Mouse (Mus musculus) hindbrain, embryonic 13.5 days (tissue): Measurements from ENCODE around the gene Sec16a. TPM values are rescaled to one million over a fixed set of nuclear protein-coding genes. Genes with fewer than 3 reads are reported as not detected.
A peak's percentile ranks its signal among the peaks of the same experiment; 100 is the strongest.

Experiments
- ATAC-seq: fragments of 200-750 bp; cut with Nextera tagmentation; 2 replicates; pipeline ENCODE4 v1.8.0; 2017; ENCODE audit warnings: moderate TSS enrichment; ENCODE audit not compliant: low FRiP score
- H3K27ac ChIP-seq: fragments of 300-500 bp; sonication (generic); 2 replicates; pipeline ENCODE4 v1.5.1; 2015; ENCODE audit warnings: inconsistent platforms, mild to moderate bottlenecking, moderate library complexity
- H3K27me3 ChIP-seq: fragments of 300-500 bp; sonication (generic); 2 replicates; pipeline ENCODE4 v1.6.1; 2015; ENCODE audit warnings: mild to moderate bottlenecking, inconsistent platforms
- H3K36me3 ChIP-seq: fragments of 300-500 bp; sonication (generic); 2 replicates; pipeline ENCODE4 v1.6.1; 2015; ENCODE audit warnings: mild to moderate bottlenecking, inconsistent platforms
- H3K4me1 ChIP-seq: fragments of 300-500 bp; sonication (generic); replicated peaks from 2 replicates; pipeline ENCODE4 v1.6.1; 2015; ENCODE audit warnings: inconsistent platforms
- H3K4me2 ChIP-seq: fragments of 300-500 bp; sonication (generic); 2 replicates; pipeline ENCODE4 v1.6.1; 2015; ENCODE audit warnings: inconsistent platforms, mild to moderate bottlenecking, moderate library complexity
- H3K4me3 ChIP-seq: fragments of 300-500 bp; sonication (generic); 2 replicates; pipeline ENCODE4 v1.5.1; 2015; ENCODE audit warnings: mild to moderate bottlenecking, inconsistent platforms
- H3K9ac ChIP-seq: fragments of 300-500 bp; sonication (generic); 2 replicates; pipeline ENCODE4 v1.6.1; 2015; ENCODE audit warnings: mild to moderate bottlenecking, inconsistent platforms
- H3K9me3 ChIP-seq: fragments of 300-500 bp; sonication (generic); 2 replicates; pipeline ENCODE4 v1.6.1; 2016; ENCODE audit warnings: inconsistent platforms
- WGBS: fragments of 180-500 bp; shearing (Covaris S2); methylation state at CpG from one replicate; pipeline ENCODE4 v1.1.7; 2015; 5-methylcytosine and 5-hydroxymethylcytosine counted together
- polyA plus RNA-seq: library from polyadenylated mRNA; unstranded; fragments of >200 nt; fragmentation: Nextera tagmentation; extraction: Ambion mirVana; gene quantifications from 2 replicates; pipeline ENCODE4 v1.2.1, GENCODE M21; 2015

The Sec16a gene
- polyA plus RNA-seq, 1 experiment from 2014 or later: 18.3 TPM

DNA sequence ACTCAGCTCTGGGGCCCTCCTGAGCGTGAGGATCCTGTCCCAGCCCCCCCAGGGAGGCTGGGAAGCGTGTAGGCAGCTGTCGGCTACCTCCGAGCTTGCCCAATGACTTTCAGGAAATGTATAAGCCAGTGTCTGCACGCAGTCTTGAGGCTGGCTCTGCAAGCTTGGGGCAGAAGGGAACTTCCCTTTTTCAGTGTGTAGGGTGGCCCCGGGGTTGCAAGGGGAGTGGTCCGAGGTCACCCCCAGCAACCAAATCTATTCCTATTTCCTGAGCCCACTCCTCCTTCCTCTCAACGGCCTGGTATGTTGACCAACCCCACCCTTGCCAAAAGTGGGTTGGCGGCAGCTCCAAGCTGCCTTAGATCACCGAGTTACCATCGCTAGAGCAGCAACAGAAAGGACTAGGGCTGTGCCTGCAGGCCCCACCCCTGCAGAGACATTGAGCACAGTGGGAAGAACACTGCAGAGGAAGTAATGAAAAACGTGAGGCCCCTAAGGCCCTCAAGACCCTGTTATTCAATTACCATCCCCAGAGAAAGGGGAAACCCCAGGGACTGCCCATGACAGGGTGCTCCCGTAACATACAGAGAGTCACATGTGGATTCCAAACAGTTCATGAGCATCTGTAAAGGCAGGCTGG is 38.3 kb upstream of the Sec16a start:
- 61% methylated on average over 13 of the region's 13 CpGs for WGBS
- Histone ChIP-seq H3K4me1 (peaks cover 97% of the 10 kb centered on the region), H3K9ac (no peak overlapping the region), H3K4me3 (no peak overlapping the region), H3K4me2 (no peak overlapping the region), H3K27ac (peak overlapping the region; percentile 50), H3K36me3 (peaks cover 26% of the 10 kb centered on the region), H3K27me3 (no peaks in the 10 kb centered on the region), H3K9me3 (no peaks in the 10 kb centered on the region)
- no peak for ATAC-seq

DNA sequence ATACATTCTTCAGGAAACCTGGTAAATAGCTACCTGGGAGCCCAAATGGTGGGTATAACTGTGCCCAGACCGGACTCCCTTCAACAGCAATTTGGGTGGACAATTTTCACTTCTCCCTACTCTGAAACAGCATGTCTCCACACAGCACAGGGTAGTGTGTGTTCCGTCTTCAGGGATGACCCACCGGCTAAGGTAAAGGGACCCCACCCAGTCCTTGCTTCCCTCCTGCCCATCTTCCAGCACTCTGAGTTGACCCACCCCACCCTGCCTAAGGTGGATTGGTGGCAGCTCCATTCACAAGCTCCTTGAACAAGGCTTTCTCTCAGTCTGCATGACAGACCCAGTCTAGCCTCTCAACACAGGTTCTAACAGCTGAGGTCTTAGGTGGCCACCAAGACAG is 37.8 kb upstream of the Sec16a start:
- Histone ChIP-seq H3K27ac (peak overlapping the region; percentile 50), H3K9me3 (no peaks in the 10 kb centered on the region), H3K4me1 (peaks cover 97% of the 10 kb centered on the region), H3K27me3 (no peaks in the 10 kb centered on the region), H3K4me3 (no peak overlapping the region), H3K36me3 (peaks cover 29% of the 10 kb centered on the region), H3K9ac (no peak overlapping the region), H3K4me2 (no peak overlapping the region)
- ATAC-seq: no peak
- 91% methylated on average over 3 of the region's 3 CpGs for whole genome bisulfite sequencing

DNA sequence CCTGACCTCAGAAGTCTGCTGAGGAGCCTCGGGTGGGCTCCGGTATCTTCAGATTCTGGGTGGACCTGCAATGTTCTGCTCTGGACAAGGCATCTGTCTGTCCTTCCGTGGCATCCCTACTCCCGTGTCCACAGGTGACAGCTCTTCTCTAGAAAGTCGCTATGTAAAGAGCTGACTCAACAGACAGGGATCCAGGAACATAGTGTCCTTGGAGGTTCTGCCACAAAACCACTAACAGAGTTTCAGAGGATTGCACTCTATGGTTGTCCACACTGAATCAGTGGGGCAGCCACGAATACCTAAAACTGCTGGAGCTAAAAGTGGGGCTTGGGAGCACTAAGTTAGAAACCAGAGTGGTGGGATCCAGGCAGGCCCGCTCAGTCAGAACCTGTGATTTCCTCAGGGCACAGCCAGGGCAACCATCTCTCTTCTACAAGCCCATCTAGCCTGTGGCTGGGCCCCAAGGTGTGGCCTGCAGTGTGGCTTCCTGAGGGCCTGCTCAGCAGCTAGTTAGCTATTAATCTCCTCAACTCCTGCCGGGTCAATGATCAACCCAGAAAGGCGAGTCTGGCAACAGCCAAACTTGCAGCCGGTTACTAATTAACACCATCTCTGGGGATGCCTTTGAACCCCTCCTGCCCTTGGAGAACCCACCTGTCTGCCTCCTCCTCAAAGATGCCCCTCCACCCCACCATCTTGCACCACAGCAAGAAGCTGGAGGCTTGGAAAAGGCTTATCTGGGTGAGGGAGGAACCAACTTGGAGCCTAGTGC is 36.9 kb upstream of the Sec16a start:
- no peak overlapping the region for H3K4me2 ChIP-seq
- ATAC-seq: no peak
- peaks cover 36% of the 10 kb centered on the region for H3K36me3 ChIP-seq

DNA sequence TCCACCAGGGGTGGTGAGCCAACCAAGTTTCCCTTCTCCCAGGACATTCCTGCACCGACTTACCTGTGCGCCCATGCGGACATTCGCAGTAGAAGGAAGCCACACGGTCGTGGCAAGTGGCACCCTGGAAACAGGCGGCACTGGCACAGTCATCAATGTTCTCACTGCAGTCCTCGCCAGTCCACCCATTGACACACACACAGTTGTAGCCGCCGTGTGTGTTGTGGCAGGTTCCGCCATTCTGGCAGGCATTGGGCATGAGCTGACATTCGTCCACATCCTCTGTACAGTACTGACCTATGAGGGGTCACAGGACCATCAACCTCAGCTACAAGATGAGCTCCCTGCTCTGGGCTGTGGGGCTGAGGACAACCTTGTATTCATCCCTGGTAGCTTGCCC is 35.9 kb upstream of the Sec16a start:
- no peak overlapping the region for H3K4me2 ChIP-seq
- H3K9me3 ChIP-seq: no peaks in the 10 kb centered on the region
- no peaks in the 10 kb centered on the region for H3K27me3 ChIP-seq
- WGBS: 93% methylated on average over 12 of the region's 12 CpGs
- ATAC-seq: no peak
- no peak overlapping the region for H3K4me3 ChIP-seq
- peaks cover 43% of the 10 kb centered on the region for H3K36me3 ChIP-seq
- peaks cover 94% of the 10 kb centered on the region for H3K4me1 ChIP-seq
- H3K27ac ChIP-seq: 0 out of 2 replicates have a peak overlapping the region, but pooled peaks have one; percentile 30
- H3K9ac ChIP-seq: no peak overlapping the region

More for the DNA sequence above, 36.9 kb upstream of the Sec16a start:
- H3K27me3 ChIP-seq: no peaks in the 10 kb centered on the region
- H3K4me3 ChIP-seq: no peak overlapping the region
- H3K9me3 ChIP-seq: no peaks in the 10 kb centered on the region
- WGBS: 75% methylated on average over 10 of the region's 10 CpGs
- H3K4me1 ChIP-seq: peaks cover 94% of the 10 kb centered on the region
- peak overlapping the region; percentile 24; the same call in 1 of the 2 replicates for H3K9ac ChIP-seq
- H3K27ac ChIP-seq: peak overlapping the region; percentile 50

DNA sequence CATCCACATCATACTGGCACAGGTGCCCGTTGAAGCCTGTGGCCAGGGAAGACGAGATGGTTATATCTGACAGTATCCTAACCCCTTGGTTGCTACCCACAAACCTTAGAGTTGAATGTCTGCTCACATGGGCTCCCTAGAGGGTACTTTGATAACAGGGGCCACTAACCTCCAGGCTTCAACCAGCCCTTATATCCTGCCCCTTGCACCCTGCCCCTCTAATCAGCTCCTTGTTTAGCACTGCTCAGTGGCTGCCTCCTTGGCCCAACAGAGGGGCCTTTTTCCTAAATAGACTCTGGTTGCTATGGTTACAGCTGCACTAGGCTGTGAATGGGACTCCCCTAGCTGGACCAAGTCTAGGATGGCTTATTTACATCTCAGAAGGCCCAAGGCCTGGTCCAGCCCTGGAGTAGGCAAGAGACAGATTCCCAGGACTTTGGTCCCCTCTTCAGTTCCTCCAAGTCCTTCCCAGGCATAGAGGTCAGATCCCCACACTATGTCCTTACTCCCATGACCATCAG is 33.7 kb upstream of the Sec16a start:
- H3K4me2 ChIP-seq: no peak overlapping the region
- H3K9ac ChIP-seq: no peak overlapping the region
- WGBS: 76% methylated on average over 2 of the region's 2 CpGs
- H3K27ac ChIP-seq: peak overlapping the region; percentile 86
- peaks cover 42% of the 10 kb centered on the region for H3K36me3 ChIP-seq
- H3K27me3 ChIP-seq: no peaks in the 10 kb centered on the region
- ATAC-seq: no peak
- H3K4me3 ChIP-seq: no peak overlapping the region
- H3K4me1 ChIP-seq: peaks cover 92% of the 10 kb centered on the region
- H3K9me3 ChIP-seq: no peaks in the 10 kb centered on the region

DNA sequence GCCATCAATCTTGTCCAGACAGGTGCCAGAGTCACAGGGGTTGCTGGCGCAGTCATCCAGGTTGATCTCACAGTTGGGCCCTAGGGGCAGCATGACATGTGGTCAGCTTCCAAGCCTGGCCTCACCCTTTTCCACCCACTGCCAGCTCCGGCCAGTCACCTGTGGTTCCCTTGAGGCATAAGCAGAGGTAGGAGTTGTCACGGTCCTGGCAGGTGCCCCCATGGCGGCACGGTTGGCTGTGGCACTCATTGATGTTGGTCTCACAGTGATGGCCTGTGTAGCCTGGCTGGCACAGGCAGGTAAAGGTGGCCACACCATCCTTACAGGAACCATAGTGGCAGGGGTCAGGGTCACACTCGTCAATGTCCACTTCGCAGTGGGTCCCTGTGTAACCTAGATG is 32.9 kb upstream of the Sec16a start:
- 97% methylated on average over 7 of the region's 7 CpGs for WGBS
- H3K4me1 ChIP-seq: peaks cover 84% of the 10 kb centered on the region
- H3K36me3 ChIP-seq: peaks cover 49% of the 10 kb centered on the region
- H3K4me3 ChIP-seq: no peak overlapping the region
- peak overlapping the region; percentile 86 for H3K27ac ChIP-seq
- ATAC-seq: no peak
- no peak overlapping the region for H3K9ac ChIP-seq
- H3K4me2 ChIP-seq: no peak overlapping the region
- H3K27me3 ChIP-seq: no peaks in the 10 kb centered on the region
- no peaks in the 10 kb centered on the region for H3K9me3 ChIP-seq

DNA sequence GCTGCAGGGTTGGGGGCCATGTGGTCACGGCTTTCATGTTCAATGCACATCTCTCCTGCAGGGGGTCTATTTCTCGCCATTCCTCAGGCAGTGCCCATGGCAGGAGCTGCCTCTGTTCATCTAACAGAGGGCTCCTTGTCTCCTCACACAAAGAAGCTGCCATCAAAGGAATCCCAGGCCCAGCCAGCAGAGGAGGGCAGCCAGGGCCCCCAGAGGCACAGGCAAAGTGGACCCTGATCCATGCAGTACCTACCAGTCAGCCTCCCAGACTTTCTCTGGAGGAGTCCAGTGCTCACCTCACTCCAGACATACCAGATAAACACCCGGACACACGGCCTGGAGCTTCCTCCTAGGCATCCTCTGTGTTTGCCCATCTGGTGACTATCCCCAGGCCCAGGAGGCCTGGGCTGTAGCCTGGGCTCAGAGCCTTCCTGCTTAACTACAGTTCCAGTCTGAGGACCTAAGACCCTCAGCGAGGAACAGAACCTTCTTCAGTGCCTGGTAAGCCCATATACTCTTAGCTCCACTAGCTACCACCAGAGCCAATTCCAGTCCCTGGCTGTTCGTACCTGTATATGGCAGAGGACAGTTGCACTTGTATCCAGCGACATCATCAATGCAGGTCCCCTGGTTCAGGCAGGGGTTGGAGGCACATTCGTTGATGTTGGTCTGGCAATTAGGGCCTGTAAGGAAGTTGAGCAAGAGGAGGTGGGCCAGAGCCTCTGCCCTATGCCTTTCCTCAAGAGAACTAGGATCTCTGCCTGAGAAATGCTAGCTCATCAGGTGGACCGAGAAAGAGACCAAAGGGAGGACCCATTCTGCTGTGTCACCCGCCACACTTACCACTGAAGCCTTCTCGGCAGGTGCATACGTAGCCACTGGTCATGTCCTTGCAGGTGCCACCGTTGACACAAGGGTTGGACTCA is 30.8 kb upstream of the Sec16a start:
- Histone ChIP-seq H3K4me1 (peaks cover 70% of the 10 kb centered on the region), H3K36me3 (peaks cover 60% of the 10 kb centered on the region), H3K9me3 (no peaks in the 10 kb centered on the region), H3K27ac (peak overlapping the region; percentile 86), H3K4me3 (no peak overlapping the region), H3K4me2 (no peak overlapping the region), H3K9ac (peak overlapping the region; percentile 40), H3K27me3 (no peaks in the 10 kb centered on the region)
- 59% methylated on average over 13 of the region's 13 CpGs for WGBS
- peak; percentile 66 for ATAC-seq

DNA sequence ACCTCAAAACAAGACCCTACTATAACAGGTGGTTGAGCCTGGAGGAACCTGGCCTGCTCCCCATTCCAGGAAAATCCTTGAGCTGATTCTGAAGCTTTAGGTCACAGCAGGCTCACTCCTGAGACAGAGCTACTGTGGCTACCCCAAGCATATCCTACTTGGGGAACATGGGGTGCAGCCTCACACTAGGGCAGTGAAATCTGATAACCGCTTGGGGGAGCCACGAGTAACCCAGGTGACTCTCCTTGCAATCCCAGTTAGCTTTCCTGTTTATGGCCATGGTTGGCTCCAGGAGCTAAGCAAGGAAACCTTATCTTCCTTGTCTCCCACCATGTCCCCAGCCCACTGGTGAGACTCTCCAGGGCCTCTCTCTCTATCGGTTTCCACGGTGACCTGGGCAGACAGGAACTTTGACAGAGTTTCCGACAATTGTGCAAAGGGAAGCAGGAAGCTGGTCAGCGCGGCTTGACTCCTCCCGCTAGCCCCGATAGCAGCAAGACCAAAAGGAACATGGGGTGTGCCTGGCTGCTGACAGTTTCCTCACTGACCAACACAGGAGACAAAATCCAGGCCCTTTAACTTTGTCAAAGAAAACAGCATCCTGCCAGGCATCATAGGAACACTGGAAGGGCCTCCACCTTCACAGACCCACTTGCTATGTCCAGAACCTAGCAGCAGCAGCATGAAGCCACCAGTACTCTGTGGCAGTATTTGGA is 29.9 kb upstream of the Sec16a start:
- H3K36me3 ChIP-seq: peaks cover 62% of the 10 kb centered on the region

DNA sequence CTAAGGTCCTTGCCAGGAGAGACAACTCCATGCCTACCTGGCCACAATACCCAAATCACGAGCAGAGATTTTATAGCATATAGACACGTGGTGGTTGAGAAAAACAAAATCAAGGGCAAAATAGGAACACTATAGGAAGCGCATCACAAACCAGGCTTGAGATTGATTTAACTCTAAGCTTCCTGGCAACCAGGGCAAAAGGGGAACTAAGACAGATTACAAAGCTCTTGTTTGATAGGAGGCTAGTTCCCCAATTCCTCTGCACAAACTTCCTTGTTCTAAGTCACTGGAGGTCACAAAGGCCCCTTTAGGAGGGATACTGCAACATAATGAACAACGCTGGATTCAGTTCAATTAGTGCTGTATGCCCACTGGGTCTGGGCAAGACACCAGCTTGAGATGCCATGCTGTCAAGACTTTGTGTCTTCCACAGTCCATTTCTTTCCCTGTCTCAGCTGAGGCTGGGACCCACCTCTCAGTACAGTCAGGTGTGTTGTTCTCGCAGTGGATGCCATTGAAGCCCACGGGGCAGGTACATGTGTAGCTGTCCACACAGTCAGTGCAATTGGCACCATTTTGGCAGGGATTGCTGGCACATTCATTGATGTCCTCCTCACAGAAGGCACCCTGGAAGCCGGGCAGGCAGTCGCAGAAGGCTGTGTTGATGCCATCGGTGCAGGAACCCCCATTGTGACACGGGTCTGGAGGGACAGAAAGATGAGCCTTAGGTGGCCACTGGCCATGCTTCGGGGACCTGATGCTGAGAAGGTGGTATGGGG is 27.5 kb upstream of the Sec16a start:
- H3K27ac ChIP-seq: no peak overlapping the region
- no peak for ATAC-seq

More for the DNA sequence above, 29.9 kb upstream of the Sec16a start:
- Histone ChIP-seq H3K27me3 (no peaks in the 10 kb centered on the region), H3K4me1 (peaks cover 64% of the 10 kb centered on the region), H3K4me3 (no peak overlapping the region), H3K9me3 (no peaks in the 10 kb centered on the region), H3K27ac (peak overlapping the region; percentile 86), H3K4me2 (no peak overlapping the region), H3K9ac (peak overlapping the region; percentile 40)
- WGBS: 41% methylated on average over 9 of the region's 9 CpGs
- ATAC-seq: no peak; the same call in 1 of the 2 replicates

DNA sequence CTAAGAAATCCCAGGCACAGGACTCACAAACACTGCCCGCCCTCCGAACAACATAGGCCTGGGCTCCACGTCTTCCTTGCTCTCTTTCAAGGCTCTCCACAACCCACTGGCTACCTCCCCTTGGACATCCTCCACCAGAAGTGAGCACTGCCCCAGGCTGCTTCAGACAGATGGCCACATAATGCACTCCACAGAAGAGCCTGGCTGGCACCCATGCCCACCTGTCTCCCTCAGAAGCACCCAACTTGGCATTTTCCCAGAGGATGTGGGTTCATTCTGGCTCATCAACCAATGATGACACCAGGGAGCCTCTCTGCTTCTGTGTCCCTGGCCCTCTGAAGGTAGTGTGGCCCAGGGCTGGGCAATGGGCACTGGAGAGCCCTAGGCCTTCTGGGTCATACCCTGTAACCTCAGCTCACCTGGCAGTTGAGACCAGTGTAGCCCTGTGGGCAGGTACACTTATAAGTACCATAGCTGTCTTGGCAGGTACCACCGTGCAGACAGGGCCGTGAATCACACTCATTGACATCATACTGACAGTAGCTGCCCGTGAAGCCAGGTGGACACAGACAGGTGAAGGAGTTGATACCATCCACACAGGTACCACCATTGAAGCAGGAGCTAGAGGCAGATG is 26.8 kb upstream of the Sec16a start:
- Histone ChIP-seq H3K27ac (no peak overlapping the region), H3K27me3 (no peaks in the 10 kb centered on the region), H3K9me3 (no peaks in the 10 kb centered on the region), H3K4me2 (no peak overlapping the region), H3K4me1 (peaks cover 39% of the 10 kb centered on the region), H3K4me3 (no peak overlapping the region), H3K9ac (no peak overlapping the region), H3K36me3 (peaks cover 70% of the 10 kb centered on the region)
- ATAC-seq: no peak
- WGBS: 92% methylated on average over 6 of the region's 6 CpGs

More for the DNA sequence above, 27.5 kb upstream of the Sec16a start:
- Histone ChIP-seq H3K36me3 (peaks cover 68% of the 10 kb centered on the region), H3K9ac (no peak overlapping the region), H3K9me3 (no peaks in the 10 kb centered on the region), H3K4me2 (no peak overlapping the region), H3K27me3 (no peaks in the 10 kb centered on the region), H3K4me3 (no peak overlapping the region), H3K4me1 (peaks cover 40% of the 10 kb centered on the region)
- 89% methylated on average over 11 of the region's 11 CpGs for WGBS
